Mouse (Mus musculus) midbrain, embryonic 10.5 days (tissue): ENCODE measurements at regions not wholly inside any gene's neighbourhood (a gene's known extent, or its start where the extent isn't known, plus 50 kb on each side); places are given as distances from the start of the nearest gene placed in this dataset.
A peak's percentile ranks its signal among the peaks of the same experiment; 100 is the strongest.

ENCODE experiments used
- DNase-seq: peaks from one replicate; pipeline ENCODE4 v3.0.0-alpha.2; 2017; ENCODE audit warnings: low spot score
- H3K27ac ChIP-seq: fragments of 300-500 bp; sonication (generic); replicated peaks from 2 replicates; pipeline ENCODE4 v1.5.1; 2016; ENCODE audit warnings: mild to moderate bottlenecking
- H3K27me3 ChIP-seq: fragments of 300-500 bp; sonication (generic); 2 replicates; pipeline ENCODE4 v1.6.1; 2016; ENCODE audit warnings: low read depth, mild to moderate bottlenecking; ENCODE audit not compliant: poor library complexity, severe bottlenecking
- H3K36me3 ChIP-seq: fragments of 300-500 bp; sonication (generic); 2 replicates; pipeline ENCODE4 v1.6.1; 2016; ENCODE audit warnings: mild to moderate bottlenecking, moderate library complexity
- H3K4me1 ChIP-seq: fragments of 300-500 bp; sonication (generic); 2 replicates; pipeline ENCODE4 v1.6.1; 2016
- H3K4me3 ChIP-seq: fragments of 300-500 bp; sonication (generic); 2 replicates; pipeline ENCODE4 v1.5.1; 2016; ENCODE audit warnings: mild to moderate bottlenecking, moderate library complexity
- H3K9me3 ChIP-seq: fragments of 300-500 bp; sonication (generic); replicated peaks from 2 replicates; pipeline ENCODE4 v1.6.1; 2016; ENCODE audit warnings: mild to moderate bottlenecking
- WGBS: fragments of 180-500 bp; shearing (Covaris S2); methylation state at CpG from one replicate; pipeline ENCODE4 v1.1.7; 2016; 5-methylcytosine and 5-hydroxymethylcytosine counted together

- Histone ChIP-seq H3K27me3 (no peaks in the 10 kb centered on the region), H3K27ac (no peak overlapping the region), H3K4me3 (no peak overlapping the region), H3K9me3 (no peaks in the 10 kb centered on the region), H3K36me3 (no peaks in the 10 kb centered on the region), H3K4me1 (no peaks in the 10 kb centered on the region)
- WGBS, result 78% methylated on average over 4 of the region's 4 CpGs
- no peak for DNase-seq
These were observed 260.5 kb downstream of the Nuf2 start for GRCm38 (mm10) chr1:169270750-169271149.

GRCm38 (mm10) chr1:169263984-169264660, 267.1 kb downstream of the Nuf2 start:
- no peaks in the 10 kb centered on the region for H3K36me3 ChIP-seq
- no peaks in the 10 kb centered on the region for H3K4me1 ChIP-seq
- 85% methylated on average over 5 of the region's 5 CpGs for WGBS
- no peak for DNase-seq
- no peaks in the 10 kb centered on the region for H3K9me3 ChIP-seq
- H3K4me3 ChIP-seq, result no peak overlapping the region
- no peaks in the 10 kb centered on the region for H3K27me3 ChIP-seq
- H3K27ac ChIP-seq, result no peak overlapping the region

- Histone ChIP-seq H3K36me3 (no peaks in the 10 kb centered on the region), H3K27ac (no peak overlapping the region), H3K4me3 (no peak overlapping the region), H3K9me3 (no peaks in the 10 kb centered on the region), H3K4me1 (no peaks in the 10 kb centered on the region), H3K27me3 (no peaks in the 10 kb centered on the region)
- no peak for DNase-seq
- 62% methylated on average over 7 of the region's 7 CpGs for WGBS
These were observed 276.9 kb downstream of the Nuf2 start for GRCm38 (mm10) chr1:169254250-169254937.

- WGBS, result 88% methylated on average over 2 of the region's 2 CpGs
These were observed 279.1 kb downstream of the Nuf2 start for GRCm38 (mm10) chr1:169252189-169252588.

GRCm38 (mm10) chr1:169249021-169249420, 282.2 kb downstream of the Nuf2 start:
- 91% methylated on average over 7 of the region's 7 CpGs for WGBS
- DNase-seq, result no peak
- H3K9me3 ChIP-seq, result no peaks in the 10 kb centered on the region
- H3K4me3 ChIP-seq, result no peak overlapping the region
- H3K36me3 ChIP-seq, result no peaks in the 10 kb centered on the region
- H3K27ac ChIP-seq, result no peak overlapping the region
- H3K4me1 ChIP-seq, result no peaks in the 10 kb centered on the region
- H3K27me3 ChIP-seq, result no peaks in the 10 kb centered on the region

More at GRCm38 (mm10) chr1:169252189-169252588, 279.1 kb downstream of the Nuf2 start:
- H3K27me3 ChIP-seq, result no peaks in the 10 kb centered on the region
- no peak overlapping the region for H3K27ac ChIP-seq
- H3K4me3 ChIP-seq, result no peak overlapping the region
- no peaks in the 10 kb centered on the region for H3K9me3 ChIP-seq
- DNase-seq, result no peak
- no peaks in the 10 kb centered on the region for H3K36me3 ChIP-seq
- no peaks in the 10 kb centered on the region for H3K4me1 ChIP-seq

GRCm38 (mm10) chr1:169240377-169240776, 290.9 kb downstream of the Nuf2 start:
- H3K9me3 ChIP-seq, result no peaks in the 10 kb centered on the region
- H3K27me3 ChIP-seq, result 0 out of 2 replicates have a peak, but pooled peaks cover 7% of the 10 kb centered on the region
- 94% methylated on average over 2 of the region's 2 CpGs for WGBS
- H3K27ac ChIP-seq, result no peak overlapping the region
- H3K4me1 ChIP-seq, result peaks cover 20% of the 10 kb centered on the region
- H3K36me3 ChIP-seq, result no peaks in the 10 kb centered on the region
- no peak overlapping the region for H3K4me3 ChIP-seq
- DNase-seq, result no peak

GRCm38 (mm10) chr1:169238671-169239090, 292.6 kb downstream of the Nuf2 start:
- no peak overlapping the region for H3K27ac ChIP-seq

GRCm38 (mm10) chr1:169235276-169235681, 296.0 kb downstream of the Nuf2 start:
- Histone ChIP-seq H3K27ac (peak overlapping the region; percentile 55), H3K27me3 (0 out of 2 replicates have a peak, but pooled peaks cover 7% of the 10 kb centered on the region), H3K4me3 (no peak overlapping the region), H3K9me3 (no peaks in the 10 kb centered on the region), H3K4me1 (peaks cover 26% of the 10 kb centered on the region), H3K36me3 (no peaks in the 10 kb centered on the region)
- 17% methylated on average over 2 of the region's 2 CpGs for WGBS
- peak; percentile 54 for DNase-seq

More at GRCm38 (mm10) chr1:169238671-169239090, 292.6 kb downstream of the Nuf2 start:
- no peaks in the 10 kb centered on the region for H3K36me3 ChIP-seq
- no peaks in the 10 kb centered on the region for H3K9me3 ChIP-seq
- DNase-seq, result no peak
- H3K27me3 ChIP-seq, result 0 out of 2 replicates have a peak, but pooled peaks cover 7% of the 10 kb centered on the region
- peaks cover 26% of the 10 kb centered on the region for H3K4me1 ChIP-seq
- H3K4me3 ChIP-seq, result no peak overlapping the region
- WGBS, result 46% methylated on average over 16 of the region's 16 CpGs

- 68% methylated on average over 3 of the region's 3 CpGs for WGBS
- H3K4me3 ChIP-seq, result no peak overlapping the region
- no peak for DNase-seq
- 0 out of 2 replicates have a peak, but pooled peaks cover 7% of the 10 kb centered on the region for H3K27me3 ChIP-seq
- no peak overlapping the region for H3K27ac ChIP-seq
- peaks cover 20% of the 10 kb centered on the region for H3K4me1 ChIP-seq
- no peaks in the 10 kb centered on the region for H3K36me3 ChIP-seq
- H3K9me3 ChIP-seq, result no peaks in the 10 kb centered on the region
These were observed 297.9 kb downstream of the Nuf2 start for GRCm38 (mm10) chr1:169233368-169233767.

- no peaks in the 10 kb centered on the region for H3K27me3 ChIP-seq
- H3K9me3 ChIP-seq, result no peaks in the 10 kb centered on the region
- H3K36me3 ChIP-seq, result no peaks in the 10 kb centered on the region
- no peak overlapping the region for H3K27ac ChIP-seq
- H3K4me3 ChIP-seq, result no peak overlapping the region
- no peak for DNase-seq
- H3K4me1 ChIP-seq, result peaks cover 4% of the 10 kb centered on the region
- 72% methylated on average over 4 of the region's 4 CpGs for WGBS
These were observed 301.2 kb downstream of the Nuf2 start for GRCm38 (mm10) chr1:169230097-169230496.

GRCm38 (mm10) chr1:169224431-169224830, 306.8 kb downstream of the Nuf2 start:
- no peaks in the 10 kb centered on the region for H3K4me1 ChIP-seq
- no peak overlapping the region for H3K27ac ChIP-seq
- no peaks in the 10 kb centered on the region for H3K9me3 ChIP-seq
- H3K4me3 ChIP-seq, result no peak overlapping the region
- no peak for DNase-seq
- no peaks in the 10 kb centered on the region for H3K36me3 ChIP-seq
- no peaks in the 10 kb centered on the region for H3K27me3 ChIP-seq
- 90% methylated on average over 2 of the region's 2 CpGs for WGBS

GRCm38 (mm10) chr1:169187658-169188057, 343.6 kb downstream of the Nuf2 start:
- no peak for DNase-seq
- H3K27ac ChIP-seq, result peak overlapping the region; percentile 57
- WGBS, result 70% methylated on average over 1 of the region's 1 CpGs

GRCm38 (mm10) chr1:169170405-169170804, 360.9 kb downstream of the Nuf2 start:
- H3K4me1 ChIP-seq, result no peaks in the 10 kb centered on the region
- H3K4me3 ChIP-seq, result no peak overlapping the region
- no peaks in the 10 kb centered on the region for H3K36me3 ChIP-seq
- DNase-seq, result no peak
- no peak overlapping the region for H3K27ac ChIP-seq
- no peaks in the 10 kb centered on the region for H3K9me3 ChIP-seq
- WGBS, result 91% methylated on average over 2 of the region's 2 CpGs
- no peaks in the 10 kb centered on the region for H3K27me3 ChIP-seq

More at GRCm38 (mm10) chr1:169187658-169188057, 343.6 kb downstream of the Nuf2 start:
- H3K9me3 ChIP-seq, result no peaks in the 10 kb centered on the region
- peaks cover 10% of the 10 kb centered on the region for H3K4me1 ChIP-seq
- H3K27me3 ChIP-seq, result no peaks in the 10 kb centered on the region
- no peaks in the 10 kb centered on the region for H3K36me3 ChIP-seq
- no peak overlapping the region for H3K4me3 ChIP-seq
